Mouse (Mus musculus): Measurements from ENCODE around the gene Ifitm7.

- TF ChIP-seq CTCF (IDR thresholded peaks at IDR 0.05; ENCODE audit: borderline replicate concordance, insufficient read depth, low read depth, low read length), result no peak
- TF ChIP-seq POLR2A (IDR thresholded peaks at IDR 0.05; ENCODE audit: borderline replicate concordance, insufficient read depth, low read length), result no peak
Measured at GRCm38 (mm10) chr16:14009966-14010365, 23.3 kb upstream of the Ifitm7 start.

Measured in cerebellum, adult 2 months (tissue).